Mouse (Mus musculus): ENCODE measurements around the gene Gstm1. TPM values are rescaled to one million over a fixed set of nuclear protein-coding genes. Genes with fewer than 3 reads are reported as not detected.
A peak's percentile ranks its signal among the peaks of the same experiment; 100 is the strongest.
"Not testable (repeated sequence)": the region's sequence is repeated elsewhere in the genome, so short reads cannot be mapped to it uniquely, and the experiment has no call there.

Gene Gstm1
- total RNA-seq (2021) = 100 to 1,000 TPM; 201 to 229 TPM
- long read RNA-seq, experiment 1, transcript Gstm1-201 (8 exons, 1,289 nt) = major isoform, 129 of 142 reads
- long read RNA-seq, experiment 1, partial matches to known transcripts = 3 of 142 reads
- long read RNA-seq, experiment 1, other reads (novel, unspliced or antisense) = 8 of 142 reads
- long read RNA-seq, experiment 2, transcript Gstm1-201 (8 exons, 1,289 nt) = major isoform, 141 of 152 reads
- long read RNA-seq, experiment 2, partial matches to known transcripts = 2 of 152 reads
- long read RNA-seq, experiment 2, other reads (novel, unspliced or antisense) = 8 of 152 reads

DNA sequence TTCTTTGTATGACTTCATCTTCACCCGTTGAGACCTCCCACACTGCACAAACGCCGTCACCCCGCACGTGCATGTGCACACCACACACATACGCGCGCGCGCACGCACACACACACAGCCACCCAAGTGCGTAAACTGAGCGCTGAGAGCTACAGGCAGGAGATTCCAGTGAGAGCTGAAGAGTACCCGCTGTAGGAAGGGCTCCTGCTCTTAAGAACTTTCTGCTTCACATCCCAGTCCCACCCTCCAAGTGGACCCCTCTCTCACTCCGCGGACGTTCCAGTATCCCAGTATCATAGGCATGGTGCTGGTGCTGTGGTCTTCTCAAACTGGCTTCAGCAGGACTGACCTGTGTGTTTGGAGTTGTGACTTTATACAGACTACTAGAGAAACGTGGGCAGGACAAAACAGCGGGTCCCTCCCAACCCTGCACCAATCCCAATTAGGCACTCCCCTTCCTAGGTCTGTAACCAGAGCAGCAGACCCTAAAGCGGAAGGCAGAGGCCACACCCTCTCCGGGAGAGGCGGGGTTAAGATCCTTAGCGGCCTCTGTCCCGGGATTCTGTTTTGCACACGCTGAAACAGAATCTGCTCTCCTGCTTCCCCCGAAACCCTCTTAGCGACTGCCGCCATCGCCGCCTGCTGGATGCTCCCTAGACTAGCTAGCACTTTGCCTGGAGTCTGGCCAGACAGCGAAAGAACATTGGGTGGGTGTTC is at the start of gene Gstm1:
Gene Gstm1, minus strand, starts transcription at position 501 of the 717 bp plus-strand sequence.
- DNase-seq (ENCODE audit: low spot score) = peak; percentile 98

GRCm38 (mm10) chr3:108067370-108067934 is 49.7 kb upstream of the Gstm1 start:
- no peak for DNase-seq (ENCODE audit: low spot score)

GRCm38 (mm10) chr3:108065551-108065950 is 47.8 kb upstream of the Gstm1 start:
- no peak for DNase-seq (ENCODE audit: low spot score)

GRCm38 (mm10) chr3:108064672-108065071 is 46.9 kb upstream of the Gstm1 start:
- no peak for DNase-seq (ENCODE audit: low spot score)

GRCm38 (mm10) chr3:108062648-108063047 is 44.9 kb upstream of the Gstm1 start:
- DNase-seq (ENCODE audit: low spot score) = no peak

DNA sequence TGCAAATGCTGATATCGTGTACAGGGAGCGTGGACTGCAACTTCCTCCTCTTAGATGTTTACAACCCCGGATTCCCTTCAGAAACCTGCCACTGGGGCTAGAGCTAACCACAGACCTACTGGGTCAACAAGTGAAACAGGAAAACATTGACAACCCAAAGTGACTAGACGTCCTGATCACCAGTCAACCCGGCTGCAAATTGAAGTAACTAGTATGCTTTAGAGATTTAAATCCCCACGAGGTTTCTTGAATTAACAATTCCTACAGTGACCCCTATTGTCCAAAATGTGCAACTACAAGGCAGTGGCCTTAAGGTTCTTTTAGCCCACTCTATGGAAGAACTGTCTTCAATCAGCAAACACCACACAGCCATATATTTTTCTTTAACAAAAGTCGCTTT is 43.6 kb upstream of the Gstm1 start:
- peak; percentile 67 for DNase-seq (ENCODE audit: low spot score)

DNA sequence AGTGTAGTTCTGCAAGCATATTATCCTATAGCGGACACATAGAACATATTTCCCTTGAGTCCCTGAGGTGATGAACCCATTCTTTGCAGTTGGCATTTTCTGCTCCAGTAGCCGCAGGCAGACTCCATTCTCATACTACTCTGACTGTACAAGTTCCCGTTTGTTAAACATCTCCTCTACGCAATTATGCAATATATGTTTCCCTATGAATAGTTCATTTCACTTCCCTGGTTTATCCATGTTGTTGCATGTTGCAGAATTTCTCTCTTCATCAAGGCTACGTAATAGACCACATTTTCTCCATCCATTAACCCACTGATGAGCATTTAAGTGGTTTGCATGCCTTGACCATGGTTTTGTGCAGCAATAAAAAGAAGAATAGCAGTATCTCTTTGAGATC is 32.7 kb upstream of the Gstm1 start:
- no peak for DNase-seq (ENCODE audit: low spot score)

DNA sequence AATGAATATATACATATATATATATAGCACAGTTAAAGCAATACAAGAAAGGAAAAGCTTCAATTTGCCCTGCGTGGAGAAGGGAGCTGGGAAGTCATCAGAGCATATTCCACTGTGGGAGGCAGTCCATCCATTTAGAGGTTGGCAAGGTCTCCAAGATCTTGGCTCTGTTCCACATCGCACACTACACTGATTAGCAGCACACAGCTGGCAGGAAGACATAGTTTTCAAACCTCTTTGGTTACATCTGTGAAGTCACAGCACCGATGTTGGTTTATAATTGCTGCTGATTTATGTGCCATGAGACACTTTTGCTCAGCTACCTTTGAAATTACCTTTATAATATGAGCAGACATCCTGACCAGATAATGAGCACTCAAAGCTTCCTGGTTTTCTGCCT is 30.5 kb upstream of the Gstm1 start:
- no peak for DNase-seq (ENCODE audit: low spot score)

DNA sequence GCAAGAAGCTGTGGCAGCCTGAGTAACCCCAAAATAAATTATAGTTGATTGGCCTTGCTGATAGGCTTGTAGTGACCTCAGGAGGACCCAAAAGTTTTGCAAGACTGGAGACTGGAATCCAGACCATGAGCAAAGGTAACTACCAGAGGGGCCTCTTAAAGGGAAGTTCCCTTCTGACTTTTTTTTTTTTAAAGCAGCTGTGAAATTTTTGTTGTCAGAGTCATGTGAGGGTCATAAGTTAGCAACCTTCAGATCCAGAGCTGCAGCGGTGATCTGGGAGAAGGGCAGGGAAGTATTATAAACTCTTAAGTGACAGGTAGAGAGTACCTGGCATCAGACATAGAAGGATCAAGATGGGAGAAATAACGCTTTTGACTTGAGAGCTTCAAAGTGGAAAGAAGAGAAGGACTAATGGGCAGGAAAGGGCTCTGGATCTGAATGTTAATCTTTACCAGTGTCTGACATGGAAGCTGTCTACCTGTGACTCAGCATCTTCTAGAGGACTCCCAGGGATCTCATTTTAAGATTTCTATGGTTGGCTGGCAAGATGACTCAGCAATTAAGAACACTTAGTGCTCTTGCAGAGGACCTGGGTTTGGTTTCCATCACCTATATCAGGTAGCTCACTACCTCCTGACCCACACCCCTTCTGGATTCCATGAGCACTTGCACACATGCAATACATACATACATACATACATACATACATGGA is 29.3 kb upstream of the Gstm1 start:
- DNase-seq (ENCODE audit: low spot score) = no peak

DNA sequence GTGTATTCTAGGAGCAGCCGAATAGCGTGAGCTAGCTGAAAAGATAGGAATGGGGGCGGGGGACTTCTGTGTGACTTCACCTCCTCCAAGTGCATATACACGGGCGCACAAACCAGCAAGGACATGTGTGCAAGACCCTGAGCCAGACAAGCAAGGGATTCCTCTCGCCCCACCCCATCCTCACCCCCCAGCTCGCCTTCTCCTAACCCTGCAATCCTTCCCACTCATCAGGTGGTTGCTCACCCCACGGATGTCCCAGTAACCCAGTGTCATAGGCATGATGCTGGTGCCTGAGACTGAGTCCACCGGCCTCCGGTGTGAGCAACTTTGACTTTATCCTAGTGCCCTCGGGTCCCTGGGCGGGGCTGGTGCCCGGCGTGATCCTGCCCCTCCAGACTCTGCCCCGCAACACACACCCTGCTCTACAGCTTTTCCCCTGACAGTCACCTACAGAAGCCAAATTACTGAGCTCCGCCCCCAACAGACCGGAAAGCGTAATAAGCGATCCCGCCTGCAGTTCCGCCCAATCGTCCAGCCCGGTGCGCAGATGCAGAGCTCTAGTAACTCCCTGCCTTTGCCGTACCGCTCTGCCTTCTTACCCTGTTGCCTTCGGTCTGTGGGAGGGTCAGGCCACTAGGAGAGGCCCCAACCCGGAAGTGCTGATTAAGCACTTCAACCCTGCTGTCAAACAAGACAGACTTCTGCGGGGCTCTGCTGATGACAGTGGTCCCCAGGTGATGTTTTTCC is 26.8 kb upstream of the Gstm1 start, which contains the start of gene Gstm4:
Gene Gstm4, minus strand, starts transcription at position 501 of the 747 bp plus-strand sequence.
- DNase-seq (ENCODE audit: low spot score) = peak; percentile 92

GRCm38 (mm10) chr3:108033156-108033555 is 15.4 kb upstream of the Gstm1 start:
- DNase-seq (ENCODE audit: low spot score) = peak; percentile 30

DNA sequence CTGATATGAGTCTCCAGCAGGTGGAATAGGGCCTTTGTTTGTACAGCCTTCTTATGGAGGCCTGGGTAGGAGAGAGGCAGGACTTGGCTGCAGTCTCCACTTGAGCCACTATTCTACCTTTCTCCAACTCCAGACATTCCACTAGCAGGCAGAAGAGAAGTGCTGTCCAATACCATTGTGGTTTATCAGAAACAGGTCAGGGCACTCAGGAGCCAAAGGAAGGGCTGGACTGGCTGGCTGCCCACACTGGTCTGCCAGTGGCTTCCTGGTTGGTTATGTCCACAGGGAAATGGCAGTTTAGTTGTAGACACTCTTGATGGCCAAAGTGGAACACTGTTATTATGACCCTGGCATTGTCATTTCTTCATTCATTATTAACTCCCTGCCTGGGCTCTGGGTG is 14.3 kb upstream of the Gstm1 start:
- no peak for DNase-seq (ENCODE audit: low spot score)

GRCm38 (mm10) chr3:108028641-108029365 is 11.0 kb upstream of the Gstm1 start:
- no peak for DNase-seq (ENCODE audit: low spot score)

DNA sequence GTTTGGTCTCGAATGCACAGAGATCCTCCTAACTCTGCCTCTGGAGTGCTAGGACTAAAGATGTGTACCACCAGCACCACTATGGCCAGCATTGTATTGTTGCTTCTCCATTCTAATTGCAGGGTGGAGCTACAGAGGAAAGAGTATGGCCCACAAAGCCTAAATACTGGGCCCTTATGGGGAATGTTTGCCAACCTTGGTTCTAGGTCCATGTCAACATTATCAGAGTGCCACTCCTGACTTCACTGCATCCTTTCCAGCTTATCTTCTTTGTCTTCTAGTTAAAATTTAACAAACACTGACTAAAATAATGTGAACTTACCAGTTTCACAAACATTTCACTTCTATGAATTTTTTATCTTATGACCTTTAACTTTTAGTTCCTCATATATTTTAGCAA is 8.8 kb upstream of the Gstm1 start:
- DNase-seq (ENCODE audit: low spot score) = no peak

- DNase-seq (ENCODE audit: low spot score) = no peak
These were observed 8.3 kb upstream of the Gstm1 start for GRCm38 (mm10) chr3:108026049-108026448.

GRCm38 (mm10) chr3:108025318-108025717 is 7.5 kb upstream of the Gstm1 start:
- DNase-seq (ENCODE audit: low spot score) = no peak

DNA sequence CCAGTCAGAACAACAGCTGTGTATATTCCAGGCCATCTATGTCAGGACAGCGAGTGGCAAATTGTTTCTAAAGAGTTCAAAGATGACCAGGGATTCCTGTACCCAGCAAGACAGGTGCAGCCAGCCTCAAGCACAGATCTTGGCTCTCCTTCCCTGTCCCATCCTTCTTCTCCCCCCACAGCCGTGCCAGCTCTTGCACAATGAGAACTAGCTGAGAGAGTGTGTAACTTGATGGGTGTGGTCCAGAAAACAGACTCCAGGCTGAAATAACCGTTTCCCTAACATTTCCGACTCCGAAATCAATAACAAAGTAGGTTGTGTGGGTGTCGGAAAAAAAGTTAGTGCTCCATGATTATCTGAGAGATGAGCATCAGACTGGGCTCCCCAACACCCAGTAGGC is 4.9 kb upstream of the Gstm1 start:
- peak; percentile 72 for DNase-seq (ENCODE audit: low spot score)

GRCm38 (mm10) chr3:108020351-108021022 is 2.7 kb upstream of the Gstm1 start:
- DNase-seq (ENCODE audit: low spot score) = not testable (repeated sequence)

GRCm38 (mm10) chr3:108019226-108019625 is 1.5 kb upstream of the Gstm1 start:
- not testable (repeated sequence) for DNase-seq (ENCODE audit: low spot score)

Measured in gastrocnemius, adult 18-20 months (tissue).